Mouse (Mus musculus) T-helper 17 cell (primary cell): Measurements from ENCODE around the gene Slc13a5.

Experiments
- in situ Hi-C, 2 experiments: fragments of 300-600 bp; cut with MboI, MseI; formaldehyde crosslinking; loops; 1 replicate in 1 of 2; 2 replicates in 1 of 2; pipeline ENCODE4 v1.15.1; 2025; ENCODE audit warnings: high pct_unique_total_duplicates in 2 of 2

Slc13a5 gene

DNA sequence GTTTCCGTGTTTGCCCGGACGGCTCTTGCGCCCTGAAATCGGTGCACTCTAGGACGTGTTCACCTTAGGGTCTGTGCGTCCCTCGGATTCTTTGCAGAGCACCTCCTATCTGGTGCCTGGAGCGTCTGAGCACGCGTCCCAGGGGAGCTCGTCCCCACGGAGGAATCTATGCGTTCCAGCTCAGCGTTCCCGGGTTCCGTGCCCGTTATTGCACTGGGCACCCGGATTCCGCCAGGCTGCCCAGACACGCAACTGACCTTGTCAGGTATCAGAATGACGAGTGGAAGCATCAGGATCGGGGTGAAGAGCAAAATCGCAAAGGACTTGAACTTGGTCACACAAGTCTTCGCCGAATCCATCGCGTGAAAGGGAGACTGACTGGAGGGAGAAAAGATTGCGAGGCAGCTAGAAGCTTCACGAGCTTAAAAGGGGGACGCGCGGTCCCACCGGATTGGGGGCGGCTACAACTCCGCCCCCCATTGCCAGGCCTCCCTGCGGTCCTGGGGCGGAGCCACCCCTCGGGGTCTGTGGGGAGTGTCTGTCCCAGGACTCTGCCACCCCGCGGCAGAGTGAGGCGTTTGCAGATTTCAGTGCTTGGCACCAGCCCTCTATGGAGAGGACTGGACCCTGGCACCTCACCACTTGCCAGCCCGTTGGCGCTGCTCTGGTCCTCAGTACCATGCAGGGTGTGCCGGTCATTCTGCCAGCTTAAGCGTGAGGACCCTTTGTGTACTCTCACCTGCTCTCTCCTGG lies 639 bp downstream of the Slc13a5 start:
- in situ Hi-C loops = loop anchor here in 1 of 2 experiments (10.0 kb wide), 1 partner anchor 1618 kb away; no protein-coding TSS in a partner anchor

DNA sequence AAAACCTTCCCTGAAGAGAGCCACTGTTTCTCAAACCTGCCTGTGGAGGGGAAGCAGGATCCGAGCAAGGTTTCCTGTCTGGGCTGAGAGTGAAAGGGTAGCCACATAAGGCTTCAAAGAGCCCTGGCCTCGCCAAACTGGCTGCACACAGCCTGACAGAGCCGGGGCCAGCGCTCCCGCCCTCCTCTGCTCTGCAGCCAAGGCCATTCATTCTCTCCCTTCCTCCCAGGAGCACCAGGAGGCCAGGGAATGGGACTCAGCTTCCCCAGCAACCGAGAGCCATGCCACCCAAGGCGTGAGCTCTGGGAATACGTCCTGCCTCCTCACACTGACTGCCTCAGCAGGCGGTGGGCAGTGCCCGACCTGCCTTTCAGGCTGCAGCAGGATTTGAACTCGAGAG lies 1.5 kb downstream of the Slc13a5 start:
- in situ Hi-C loops = loop anchor here in 1 of 2 experiments (10.0 kb wide), 1 partner anchor 1619 kb away; no protein-coding TSS in a partner anchor

DNA sequence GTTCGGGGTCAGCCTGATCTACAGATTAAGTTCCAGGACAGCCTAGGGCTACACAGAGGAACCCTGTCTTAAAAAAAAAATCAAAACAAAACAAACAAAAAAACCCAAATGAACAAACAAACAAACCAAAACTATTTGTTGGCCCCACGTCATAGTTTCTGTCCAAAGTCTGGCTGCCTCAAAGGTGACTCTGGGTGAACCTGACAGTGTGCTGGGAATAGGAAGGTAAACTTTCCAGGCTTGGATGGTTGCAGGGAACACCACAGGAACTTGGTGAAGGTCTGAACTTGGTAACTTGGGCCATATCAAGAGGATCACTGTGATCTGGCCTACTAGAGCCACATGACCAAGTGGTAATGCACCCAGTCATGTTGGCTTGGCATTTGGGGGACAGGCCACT lies 10.6 kb downstream of the Slc13a5 start:
- in situ Hi-C loops = no loop called here

DNA sequence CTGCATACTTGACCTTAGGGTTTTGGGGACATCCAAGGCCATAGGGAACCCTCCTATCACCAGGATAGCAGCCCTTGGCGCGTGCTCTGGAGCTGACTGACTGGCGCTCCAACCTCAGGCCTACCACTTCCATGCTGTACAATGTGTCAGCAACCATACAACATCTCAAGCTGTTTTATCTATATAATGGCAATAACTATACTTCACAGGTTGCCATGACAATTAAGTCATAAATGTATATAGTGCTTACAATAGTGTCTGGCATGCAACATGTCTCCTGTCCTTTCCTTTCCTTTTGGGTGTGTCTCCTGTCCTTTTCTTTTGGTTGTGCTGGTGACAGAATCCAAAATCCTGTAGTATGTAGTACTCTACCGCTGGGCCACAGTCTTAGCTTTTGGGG lies 11.4 kb downstream of the Slc13a5 start:
- in situ Hi-C loops = no loop called here

DNA sequence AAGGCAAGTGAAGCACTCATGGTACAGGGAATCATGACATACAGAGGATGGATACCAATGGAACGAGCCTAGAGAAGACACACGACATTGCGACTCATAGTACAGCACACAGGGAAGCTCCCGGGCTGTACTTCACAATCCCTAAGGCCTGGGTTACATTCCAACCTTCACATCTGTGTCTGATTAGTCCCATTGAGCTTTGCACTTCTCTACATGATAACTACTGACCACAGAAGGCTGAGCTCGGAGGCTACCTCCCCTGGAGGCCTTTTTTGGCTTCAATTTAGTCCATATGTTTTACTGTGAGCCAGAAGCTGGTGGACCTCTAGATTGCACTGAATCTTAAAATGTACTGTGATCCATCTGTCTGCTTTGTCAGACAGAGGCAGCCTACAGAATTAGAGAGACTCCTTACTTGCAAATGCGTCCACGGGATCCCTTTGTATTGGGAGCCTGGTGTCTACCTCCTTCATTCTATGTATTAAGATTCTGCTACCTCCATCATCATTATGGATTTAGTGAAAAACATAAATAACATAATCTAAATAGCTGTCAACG lies 21.7 kb downstream of the Slc13a5 start:
- in situ Hi-C loops = loop anchor here in 1 of 2 experiments (25.0 kb wide), 1 partner anchor 167 kb away; the partner anchor contains the start of gene Smtnl2

DNA sequence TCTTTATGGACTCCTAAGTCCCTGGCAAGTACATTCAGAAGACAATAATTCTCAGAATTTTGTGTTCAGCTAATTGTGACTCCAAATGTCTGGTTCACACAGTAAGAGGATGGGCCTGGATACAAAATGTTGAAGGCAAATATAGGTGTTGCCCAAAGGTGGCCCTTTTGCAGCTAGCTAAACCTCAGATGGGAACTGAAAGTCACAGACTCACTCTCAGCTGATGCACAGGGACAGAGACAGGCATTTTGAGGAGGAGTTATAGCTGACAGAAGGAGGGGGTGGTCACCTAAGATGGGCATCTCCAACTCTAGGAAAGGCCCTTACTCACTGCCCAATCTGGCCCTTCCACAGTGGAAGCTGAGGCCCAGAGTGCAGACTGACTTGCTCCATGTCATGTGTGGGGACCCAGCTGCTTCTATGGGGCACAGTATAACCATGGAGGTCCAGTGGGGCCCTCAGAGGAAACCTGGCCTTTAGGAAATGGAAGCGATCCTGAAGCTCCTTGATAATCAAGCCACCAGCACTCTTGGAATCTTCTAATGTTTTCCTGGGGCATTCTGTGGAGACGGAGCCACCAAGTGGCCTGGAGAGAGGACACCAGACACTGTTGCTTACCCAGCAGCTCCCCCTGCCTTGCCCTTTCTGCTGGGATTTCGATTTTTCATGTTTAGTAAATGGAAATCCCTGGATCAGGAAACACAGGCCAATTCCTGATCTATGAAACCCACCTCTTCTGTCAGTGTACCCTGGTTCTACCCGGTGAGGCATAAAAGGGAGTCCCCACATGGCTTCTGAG lies 26.8 kb downstream of the Slc13a5 start:
- in situ Hi-C loops = loop anchor here in 1 of 2 experiments (25.0 kb wide), 1 partner anchor 172 kb away; the partner anchor contains the start of gene Smtnl2

DNA sequence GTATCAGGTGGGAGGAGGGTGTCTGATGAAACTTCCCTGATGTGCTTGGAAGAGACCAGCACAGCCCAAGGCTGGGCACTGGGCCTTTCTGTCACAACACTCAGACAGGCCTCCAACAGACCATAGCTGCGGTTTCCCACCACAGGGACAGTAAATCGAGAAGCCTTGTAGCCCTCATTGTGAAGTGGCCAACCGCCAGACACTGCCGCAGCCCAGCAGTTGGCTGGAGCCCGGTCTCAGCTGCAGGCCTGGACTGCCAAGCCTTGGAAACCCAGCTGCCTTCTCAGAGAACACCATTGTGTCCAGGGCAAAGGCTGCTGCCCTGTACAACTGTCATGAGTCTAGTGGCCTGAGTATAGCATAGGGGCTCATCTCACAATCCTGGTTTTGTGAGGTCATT lies 33.0 kb downstream of the Slc13a5 start:
- in situ Hi-C loops = loop anchor here (5.0 to 25.0 kb wide), 3 partner anchors 88 to 191 kb away; partner anchors contain the start of gene Smtnl2 (in 1 of the 2)

DNA sequence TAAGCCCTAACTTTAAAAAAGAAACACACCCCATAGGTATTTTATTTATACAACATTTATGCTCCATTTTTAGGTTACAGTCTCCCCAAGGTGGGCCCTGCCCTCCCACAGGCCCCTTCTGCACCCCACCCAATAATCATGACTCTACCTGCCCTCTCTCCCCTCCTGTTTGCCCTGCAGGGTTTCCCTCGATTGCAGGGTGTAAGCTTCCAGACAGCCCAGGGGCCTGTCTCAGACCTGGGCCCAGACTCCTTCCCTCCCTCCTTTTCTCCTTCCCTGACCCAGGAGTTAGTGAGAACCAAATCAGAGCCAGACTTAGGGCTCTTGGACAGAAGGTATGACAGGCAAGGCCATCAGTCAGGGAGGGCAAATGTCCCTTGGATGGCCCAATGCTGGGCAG lies 34.0 kb downstream of the Slc13a5 start:
- in situ Hi-C loops = loop anchor here (5.0 to 25.0 kb wide), 3 partner anchors 89 to 192 kb away; partner anchors contain the start of gene Smtnl2 (in 1 of the 2)

DNA sequence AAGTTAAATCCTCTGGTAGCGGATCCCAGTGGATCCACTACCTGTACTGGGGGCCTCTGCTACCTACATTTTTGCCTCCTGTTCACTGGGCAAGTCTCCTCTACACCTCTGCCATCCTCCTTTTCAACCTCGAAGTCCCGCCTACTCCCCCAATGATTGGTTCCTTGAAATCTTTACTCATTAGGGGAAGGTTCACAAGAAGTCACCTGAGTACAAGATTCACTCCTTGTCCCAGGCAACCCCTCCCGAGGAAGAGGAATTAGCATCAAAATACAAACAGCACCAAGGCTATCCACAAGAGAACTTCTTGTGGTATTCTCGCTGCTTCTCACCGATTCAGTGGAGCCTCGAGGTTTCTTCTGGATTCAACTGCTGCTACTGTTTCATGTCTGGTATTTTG lies 35.0 kb downstream of the Slc13a5 start:
- in situ Hi-C loops = loop anchor here (5.0 to 25.0 kb wide), 3 partner anchors 90 to 193 kb away; partner anchors contain the start of gene Smtnl2 (in 1 of the 2)

DNA sequence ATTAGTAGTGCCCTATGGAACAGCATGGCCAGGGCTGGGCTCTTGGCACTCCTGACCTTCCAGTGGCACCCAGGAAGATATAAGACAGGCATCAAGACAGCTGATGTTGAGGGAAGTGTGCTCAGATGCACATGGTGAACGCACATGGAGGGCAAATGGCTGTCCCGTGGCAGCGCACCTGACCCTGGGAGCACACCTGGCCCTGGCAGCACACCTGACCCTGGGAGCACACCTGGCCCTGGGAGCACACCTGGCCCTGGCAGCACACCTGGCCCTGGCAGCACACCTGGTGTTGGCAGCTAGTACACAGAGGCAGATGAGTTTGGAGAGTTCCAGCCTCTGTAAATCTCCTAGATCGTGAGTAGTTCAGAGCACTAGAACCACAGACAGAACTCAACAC lies 38.5 kb downstream of the Slc13a5 start:
- in situ Hi-C loops = loop anchor here in 1 of 2 experiments (25.0 kb wide), 1 partner anchor 184 kb away; the partner anchor contains the start of gene Smtnl2

DNA sequence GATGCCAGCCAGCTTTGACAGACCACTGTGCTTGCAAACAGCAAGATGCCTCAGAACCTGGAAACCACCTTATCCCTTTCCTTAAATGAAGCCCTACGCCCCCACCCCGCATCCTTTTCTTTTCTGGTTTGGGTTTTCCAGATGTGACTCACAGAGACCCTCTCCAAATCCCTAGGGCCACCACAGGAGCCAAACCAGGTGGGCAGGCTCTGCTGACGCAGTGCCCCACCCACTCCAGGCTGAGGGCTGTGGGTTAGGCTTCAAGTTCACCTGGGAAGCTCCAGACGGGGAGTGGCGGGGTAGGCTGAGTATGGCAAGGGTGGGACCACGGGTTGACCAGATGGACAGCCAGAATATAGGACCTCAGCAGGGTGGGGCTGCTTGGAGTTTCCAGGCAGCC lies 40.1 kb downstream of the Slc13a5 start:
- in situ Hi-C loops = loop anchor here in 1 of 2 experiments (25.0 kb wide), 1 partner anchor 185 kb away; the partner anchor contains the start of gene Smtnl2

DNA sequence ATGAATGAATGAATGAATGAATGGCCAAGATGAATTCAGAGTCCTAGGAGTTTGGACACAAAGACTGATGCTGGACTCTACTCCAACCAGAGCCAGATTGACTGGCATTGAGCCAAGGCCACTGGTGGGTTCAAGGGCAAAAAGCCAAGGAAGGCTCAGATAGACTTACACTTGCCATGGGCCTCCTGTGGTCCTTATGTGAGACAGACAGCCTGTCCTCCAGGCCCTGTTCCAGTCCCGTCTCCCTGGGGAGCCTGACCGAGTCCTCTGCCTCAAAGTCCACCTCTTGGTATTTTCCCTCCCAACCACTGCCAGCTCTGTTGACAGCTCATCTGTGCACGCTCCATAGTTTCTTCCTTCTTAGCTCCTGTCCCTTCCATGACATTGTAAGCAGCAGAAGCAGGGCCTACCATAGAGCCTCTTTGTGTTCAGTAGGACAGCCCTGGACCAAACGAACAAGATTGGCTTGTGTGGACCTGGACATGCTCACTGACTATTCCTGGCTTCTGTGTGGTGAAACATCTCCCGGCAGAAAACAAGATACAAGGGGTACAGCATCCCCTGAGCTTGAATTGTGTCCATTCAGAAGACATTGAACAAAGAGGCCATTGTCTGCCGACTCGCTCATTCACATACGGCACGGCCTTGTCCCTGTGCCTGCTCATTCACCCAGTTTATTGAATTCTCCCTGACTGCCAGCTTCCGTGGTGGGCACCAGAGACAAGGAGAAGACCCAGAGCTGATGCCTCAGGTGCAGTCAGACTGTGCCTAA lies 40.8 kb downstream of the Slc13a5 start:
- in situ Hi-C loops = loop anchor here in 1 of 2 experiments (25.0 kb wide), 1 partner anchor 186 kb away; the partner anchor contains the start of gene Smtnl2

DNA sequence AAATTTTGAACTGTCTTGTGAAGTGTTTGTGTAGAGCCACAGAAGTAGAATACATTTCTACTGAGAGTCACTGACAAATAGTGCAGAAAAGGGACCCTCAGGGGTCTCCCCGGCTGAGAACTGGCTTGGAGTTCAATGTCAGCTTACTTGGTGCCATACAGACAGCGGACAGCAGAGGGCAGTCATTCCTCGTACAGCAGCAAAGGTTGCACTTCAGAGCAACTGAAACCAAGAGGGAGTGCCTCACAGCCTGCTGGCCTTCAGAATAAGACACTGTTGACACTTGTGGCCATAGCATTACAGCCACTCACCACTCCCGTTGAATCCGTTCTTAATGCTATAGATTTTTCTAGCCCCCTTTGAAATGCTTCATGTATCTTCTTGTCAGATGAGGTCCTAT lies 42.2 kb downstream of the Slc13a5 start:
- in situ Hi-C loops = loop anchor here in 1 of 2 experiments (25.0 kb wide), 3 partner anchors 187 to 1213 kb away; partner anchors contain the start of genes Ctns, Derl2, Dhx33 and Emc6

DNA sequence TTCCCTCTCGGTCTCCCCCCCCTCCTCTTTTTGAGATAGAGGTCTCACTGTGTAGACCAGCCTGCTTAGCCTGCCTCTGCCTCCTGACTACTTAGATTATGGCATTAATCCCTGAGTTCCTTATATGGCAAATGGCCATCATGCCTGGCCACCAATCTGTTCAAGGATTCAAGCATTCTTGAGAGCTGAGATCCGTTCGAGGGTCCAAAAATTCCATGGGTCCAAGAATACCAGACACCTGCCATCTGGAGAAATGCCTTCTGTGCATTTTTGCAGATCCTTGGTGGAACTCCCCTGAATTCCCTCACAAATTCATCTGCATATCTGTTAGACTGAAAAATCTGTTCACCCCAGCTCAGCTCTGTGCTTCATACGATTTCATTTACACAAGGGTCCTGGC lies 43.6 kb downstream of the Slc13a5 start:
- in situ Hi-C loops = loop anchor here in 1 of 2 experiments (25.0 kb wide), 2 partner anchors 964 to 1211 kb away; partner anchors contain the start of genes Ctns, Derl2, Dhx33 and Emc6

DNA sequence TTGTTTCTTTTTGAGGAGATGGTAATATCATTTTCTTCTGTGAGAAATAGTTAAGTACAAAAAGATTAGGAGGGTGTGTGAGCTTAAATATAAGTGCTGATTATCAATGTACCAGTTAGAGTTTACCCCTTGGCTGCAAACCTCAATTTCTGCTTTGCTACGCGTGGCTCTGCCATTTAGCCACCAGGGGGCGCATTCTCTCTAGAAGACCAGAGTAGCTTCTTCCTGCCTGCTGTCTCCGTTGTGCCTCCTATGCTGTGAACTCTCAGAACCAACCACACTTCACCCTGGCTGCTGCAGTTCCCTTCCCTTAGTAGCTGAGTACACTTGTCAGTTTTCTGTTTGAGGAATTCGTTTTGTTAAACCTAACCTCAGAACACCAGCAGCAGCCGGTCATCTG lies 45.7 kb downstream of the Slc13a5 start:
- in situ Hi-C loops = loop anchor here in 1 of 2 experiments (25.0 kb wide), 2 partner anchors 966 to 1209 kb away; partner anchors contain the start of genes Ctns, Derl2, Dhx33 and Emc6

DNA sequence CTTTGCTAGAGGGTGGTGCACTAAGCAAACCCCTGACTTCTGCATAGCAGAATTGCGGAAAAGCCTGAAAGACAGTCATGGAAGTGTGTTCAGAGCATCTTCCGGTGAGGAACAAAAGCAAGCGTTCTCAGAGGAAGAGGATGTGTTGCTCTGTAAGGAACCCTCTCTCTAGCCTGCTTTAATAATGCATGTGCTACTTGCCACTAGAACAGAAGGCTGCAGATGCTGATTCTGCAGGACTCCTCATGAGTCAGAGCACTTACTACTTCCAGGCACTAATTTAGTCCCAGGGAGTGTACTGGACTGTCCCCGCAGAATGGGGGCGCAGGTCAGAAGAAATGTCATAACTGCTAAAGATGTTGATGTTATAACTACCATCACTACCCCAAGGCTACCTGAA lies 49.9 kb downstream of the Slc13a5 start:
- in situ Hi-C loops = loop anchor here (5.0 to 25.0 kb wide), 3 partner anchors 970 to 1210 kb away; partner anchors contain the start of genes Ctns (in 1 of the 2), Derl2 (in 1 of the 2), Dhx33 (in 1 of the 2) and Emc6 (in 1 of the 2)

DNA sequence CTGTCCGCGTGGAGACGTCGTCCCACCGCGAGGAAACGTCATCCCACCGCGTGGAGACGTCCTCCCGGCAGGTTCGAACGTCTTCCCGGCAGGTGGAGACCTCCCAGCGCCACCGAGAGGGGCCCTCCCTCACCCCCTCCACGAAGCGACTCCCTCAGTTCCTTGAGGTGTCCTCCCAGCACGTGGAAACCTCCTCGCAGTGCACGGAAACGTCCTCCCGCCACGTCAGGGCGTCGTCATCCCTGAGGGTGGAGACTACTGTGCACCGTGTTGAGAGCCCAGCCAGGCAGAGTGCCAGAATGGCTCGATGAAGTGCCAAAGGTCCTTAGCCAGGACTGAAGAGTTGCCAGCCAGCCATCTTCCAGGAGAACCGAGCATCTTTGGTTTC lies 51.6 kb downstream of the Slc13a5 start, which contains the start of gene Med31:
TSS of gene Med31 (minus strand) at position 183 of the 388 bp plus-strand sequence.
- in situ Hi-C loops = loop anchor here (5.0 to 25.0 kb wide), 3 partner anchors 972 to 1208 kb away; partner anchors contain the start of genes Ctns (in 1 of the 2), Derl2 (in 1 of the 2), Dhx33 (in 1 of the 2) and Emc6 (in 1 of the 2)

DNA sequence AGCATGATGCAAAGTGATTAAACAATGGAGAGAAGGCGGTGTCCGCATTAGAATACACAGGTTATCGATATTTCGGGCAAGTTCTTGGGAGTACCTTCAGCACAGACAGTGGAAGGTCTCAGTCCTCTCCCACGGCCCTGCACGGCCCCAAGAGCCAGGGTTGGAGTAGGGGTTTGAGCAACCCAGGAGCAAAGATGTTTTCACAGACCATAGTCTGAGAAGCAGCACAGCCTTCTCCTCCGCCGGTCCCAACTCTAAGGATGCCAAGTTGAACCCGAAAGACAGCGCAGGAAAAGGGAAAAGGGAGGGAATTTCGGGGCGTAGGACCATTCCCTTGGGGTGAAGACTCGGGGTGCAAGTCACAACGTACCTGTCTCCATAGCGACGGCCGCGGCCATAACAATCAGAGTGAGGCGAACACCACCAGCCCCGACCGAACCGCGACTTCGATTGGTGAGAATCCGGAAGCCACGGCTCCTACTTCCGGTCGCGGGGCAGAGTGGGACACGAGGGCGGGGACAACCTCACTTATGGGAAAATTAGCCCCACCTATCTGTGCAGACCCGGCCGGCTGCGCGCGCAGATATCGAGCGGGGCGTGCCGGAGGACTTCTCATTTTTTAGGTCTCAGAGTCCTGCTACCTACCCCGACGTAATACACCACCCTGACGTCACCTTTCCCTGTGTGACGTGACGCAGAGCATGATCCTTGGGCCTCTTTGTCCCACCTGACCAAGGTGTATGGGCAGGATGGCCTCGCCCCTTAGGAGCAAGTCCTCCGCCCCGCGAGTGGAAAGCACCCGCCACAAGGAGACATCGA lies 52.2 kb downstream of the Slc13a5 start:
- in situ Hi-C loops = loop anchor here (5.0 to 25.0 kb wide), 3 partner anchors 973 to 1207 kb away; partner anchors contain the start of genes Ctns (in 1 of the 2), Derl2 (in 1 of the 2), Dhx33 (in 1 of the 2) and Emc6 (in 1 of the 2)
